Mouse (Mus musculus) lung, embryonic 16.5 days (tissue): Measurements from ENCODE around the gene Brpf1. TPM values are rescaled to one million over a fixed set of nuclear protein-coding genes. Genes with fewer than 3 reads are reported as not detected.

Experiments
- ATAC-seq: fragments of 200-750 bp; cut with Nextera tagmentation; 2 replicates; pipeline ENCODE4 v1.8.0; 2017; ENCODE audit warnings: low read depth, mild to moderate bottlenecking, moderate library complexity
- H3K27ac ChIP-seq: fragments of 300-500 bp; sonication (generic); 2 replicates; pipeline ENCODE4 v1.5.1; 2014; ENCODE audit warnings: mild to moderate bottlenecking, control low read depth, low read length
- H3K27me3 ChIP-seq: fragments of 300-500 bp; sonication (generic); 2 replicates; pipeline ENCODE4 v1.6.1; 2014; ENCODE audit warnings: low read depth, low read length, mixed read lengths; ENCODE audit not compliant: control insufficient read depth, insufficient read depth
- H3K36me3 ChIP-seq: fragments of 300-500 bp; sonication (generic); 2 replicates; pipeline ENCODE4 v1.6.1; 2014; ENCODE audit warnings: low read length; ENCODE audit not compliant: control insufficient read depth, insufficient read depth
- H3K4me1 ChIP-seq: fragments of 300-500 bp; sonication (generic); replicated peaks from 2 replicates; pipeline ENCODE4 v1.6.1; 2014; ENCODE audit warnings: low read length, mixed read lengths; ENCODE audit not compliant: control insufficient read depth, insufficient read depth
- H3K4me2 ChIP-seq: fragments of 300-500 bp; sonication (generic); 2 replicates; pipeline ENCODE4 v1.6.1; 2014; ENCODE audit warnings: low read depth, low read length, control low read depth
- H3K4me3 ChIP-seq: fragments of 300-500 bp; sonication (generic); 2 replicates; pipeline ENCODE4 v1.5.1; 2014; ENCODE audit warnings: mild to moderate bottlenecking, low read length, control low read depth
- H3K9ac ChIP-seq: fragments of 300-500 bp; sonication (generic); 2 replicates; pipeline ENCODE4 v1.6.1; 2014; ENCODE audit warnings: low read length, control low read depth
- H3K9me3 ChIP-seq: fragments of 300-500 bp; sonication (generic); 2 replicates; pipeline ENCODE4 v1.6.1; 2016; ENCODE audit warnings: low read length; ENCODE audit not compliant: control insufficient read depth
- WGBS: fragments of 180-500 bp; shearing (Covaris S2); extraction: QIAGEN DNeasy Blood & Tissue Kit; methylation state at CpG from one replicate; pipeline ENCODE4 v1.1.7; 2014; 5-methylcytosine and 5-hydroxymethylcytosine counted together
- polyA plus RNA-seq: library from polyadenylated mRNA; unstranded; fragments of >200 nt; fragmentation: Nextera tagmentation; extraction: Ambion mirVana; gene quantifications from 2 replicates; pipeline ENCODE4 v1.2.1, GENCODE M21; 2015

Brpf1 gene
- polyA plus RNA-seq, 1 experiment from 2014 or later, result 19.1 TPM

DNA sequence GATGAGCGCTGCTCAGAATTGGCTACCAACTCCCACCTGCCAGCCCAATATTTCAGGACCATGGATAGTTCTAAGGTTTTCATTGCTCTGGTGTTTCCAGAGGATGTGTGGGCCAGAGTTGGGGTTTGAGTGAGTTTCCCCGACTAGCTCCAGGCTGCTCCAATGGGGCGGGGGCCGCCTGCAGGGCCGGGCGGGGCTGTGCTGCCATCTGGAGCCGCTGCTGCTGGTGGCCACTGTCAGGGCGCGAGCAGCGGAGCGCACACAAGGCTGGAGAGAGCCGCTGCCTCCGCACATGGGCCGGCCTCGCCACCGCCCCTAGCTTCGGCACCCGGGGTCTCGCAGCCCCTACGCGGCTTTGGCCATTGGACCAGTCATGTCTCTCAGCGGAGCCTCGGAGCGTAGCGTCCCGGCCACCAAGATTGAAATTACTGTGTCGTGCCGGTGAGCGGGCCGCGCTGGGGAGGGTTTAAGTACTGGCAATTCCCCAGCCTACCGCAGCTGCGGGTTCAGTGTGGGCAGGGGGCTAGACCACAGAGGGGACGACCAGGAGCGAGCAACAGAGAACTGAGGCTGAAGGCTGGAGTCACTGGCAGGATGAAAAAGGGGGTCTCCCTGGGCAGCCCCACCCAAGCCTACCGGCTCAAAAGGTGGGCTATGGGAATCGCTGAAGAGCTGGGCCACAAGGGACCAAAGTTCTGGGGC is 24.7 kb upstream of the Brpf1 start, which contains the start of gene Cpne9:
Cpne9 (plus strand) TSS at position 207 of the 702 bp plus-strand sequence.
- H3K27ac ChIP-seq, result no peak within 1 kb of the TSS
- peaks cover 29% of the 10 kb centered on the region for H3K27me3 ChIP-seq
- peak within 1 kb of the TSS; percentile 17 for H3K4me3 ChIP-seq
- H3K4me1 ChIP-seq, result peaks cover 5% of the 10 kb centered on the region; the same call in 1 of the 2 replicates
- H3K36me3 ChIP-seq, result peaks cover 3% of the 10 kb centered on the region; the same call in 1 of the 2 replicates
- peak within 1 kb of the TSS; percentile 38 for H3K4me2 ChIP-seq
- 3% methylated on average over 36 of the region's 37 CpGs for whole genome bisulfite sequencing
- ATAC-seq, result peak; percentile 66; the same call in 1 of the 2 replicates
- H3K9me3 ChIP-seq, result no peaks in the 10 kb centered on the region
- no peak within 1 kb of the TSS for H3K9ac ChIP-seq

DNA sequence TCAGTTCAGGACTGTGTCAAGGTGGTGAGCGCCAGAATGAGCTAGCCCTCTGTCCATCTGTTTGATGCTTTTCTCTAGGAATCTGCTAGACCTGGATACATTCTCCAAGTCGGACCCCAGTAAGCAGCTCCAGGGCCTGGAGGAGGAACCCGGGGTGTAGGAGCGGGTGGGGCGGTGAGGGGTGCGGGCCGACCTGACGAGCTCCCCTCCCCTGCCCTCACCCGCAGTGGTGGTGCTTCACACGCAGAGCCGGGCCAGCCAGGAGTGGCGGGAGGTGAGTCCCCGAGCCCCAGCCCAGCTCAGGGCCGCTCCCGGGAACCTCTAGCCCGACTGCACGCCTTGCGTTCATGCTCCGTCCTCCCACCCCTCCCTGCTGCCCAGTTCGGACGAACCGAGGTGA is 24.0 kb upstream of the Brpf1 start:
- Histone ChIP-seq H3K27ac (no peak overlapping the region), H3K9ac (no peak overlapping the region), H3K4me3 (peak overlapping the region; percentile 17), H3K9me3 (no peaks in the 10 kb centered on the region), H3K27me3 (peaks cover 29% of the 10 kb centered on the region), H3K4me2 (peak overlapping the region; percentile 38), H3K4me1 (peaks cover 5% of the 10 kb centered on the region; the same call in 1 of the 2 replicates), H3K36me3 (no peaks in the 10 kb centered on the region)
- ATAC-seq, result no peak
- 2% methylated on average over 22 of the region's 22 CpGs for WGBS

DNA sequence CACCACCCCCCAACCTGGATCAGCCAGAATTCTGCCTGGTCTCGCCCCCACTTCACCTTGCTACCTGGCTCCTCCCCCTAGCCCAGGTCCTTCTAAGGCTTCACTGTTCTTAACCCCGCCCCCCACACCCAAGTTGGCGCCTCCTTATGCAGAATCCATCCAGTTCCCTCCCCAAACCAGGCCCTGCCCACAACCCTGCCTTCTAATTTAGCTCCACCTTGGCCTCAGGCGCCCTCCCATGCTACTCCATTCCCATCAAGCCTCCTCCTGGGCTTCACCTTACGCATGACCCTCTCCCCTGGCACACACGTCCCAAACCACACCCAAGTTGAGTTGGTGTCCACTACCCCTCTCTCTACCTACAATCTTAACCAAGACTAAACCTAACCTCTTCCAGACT is 23.4 kb upstream of the Brpf1 start:
- Histone ChIP-seq H3K4me3 (peak overlapping the region; percentile 17), H3K9ac (no peak overlapping the region), H3K27ac (no peak overlapping the region), H3K4me2 (peak overlapping the region; percentile 38), H3K36me3 (no peaks in the 10 kb centered on the region), H3K27me3 (peaks cover 29% of the 10 kb centered on the region), H3K9me3 (no peaks in the 10 kb centered on the region), H3K4me1 (peaks cover 5% of the 10 kb centered on the region; the same call in 1 of the 2 replicates)
- WGBS, result 10% methylated on average over 4 of the region's 6 CpGs
- peak; percentile 34; the same call in 1 of the 2 replicates for ATAC-seq

DNA sequence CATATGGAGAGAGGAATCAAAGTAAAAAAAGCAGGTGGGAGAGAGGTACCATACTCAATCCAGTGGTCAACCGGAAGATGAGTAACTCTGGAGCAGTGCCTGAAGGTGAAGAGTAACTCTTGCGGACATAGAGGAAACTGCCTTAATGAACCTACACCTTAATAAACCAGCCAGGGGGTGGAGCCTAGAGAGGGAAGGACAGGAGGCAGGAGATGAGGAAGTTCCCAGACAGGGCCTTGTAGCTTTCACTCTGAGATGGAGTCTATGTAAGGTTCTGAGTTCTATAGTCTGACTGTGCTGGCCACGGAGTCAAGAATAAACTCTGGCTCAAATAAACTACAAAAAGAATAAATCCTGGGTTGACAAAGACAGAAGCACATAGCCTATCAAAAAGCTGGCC is 22.0 kb upstream of the Brpf1 start:
- H3K27ac ChIP-seq, result no peak overlapping the region
- H3K4me2 ChIP-seq, result no peak overlapping the region
- WGBS, result 66% methylated on average over 3 of the region's 3 CpGs
- H3K9ac ChIP-seq, result no peak overlapping the region
- H3K27me3 ChIP-seq, result peaks cover 29% of the 10 kb centered on the region
- no peaks in the 10 kb centered on the region for H3K9me3 ChIP-seq
- H3K36me3 ChIP-seq, result no peaks in the 10 kb centered on the region
- no peak overlapping the region for H3K4me3 ChIP-seq
- ATAC-seq, result no peak
- peaks cover 5% of the 10 kb centered on the region; the same call in 1 of the 2 replicates for H3K4me1 ChIP-seq

DNA sequence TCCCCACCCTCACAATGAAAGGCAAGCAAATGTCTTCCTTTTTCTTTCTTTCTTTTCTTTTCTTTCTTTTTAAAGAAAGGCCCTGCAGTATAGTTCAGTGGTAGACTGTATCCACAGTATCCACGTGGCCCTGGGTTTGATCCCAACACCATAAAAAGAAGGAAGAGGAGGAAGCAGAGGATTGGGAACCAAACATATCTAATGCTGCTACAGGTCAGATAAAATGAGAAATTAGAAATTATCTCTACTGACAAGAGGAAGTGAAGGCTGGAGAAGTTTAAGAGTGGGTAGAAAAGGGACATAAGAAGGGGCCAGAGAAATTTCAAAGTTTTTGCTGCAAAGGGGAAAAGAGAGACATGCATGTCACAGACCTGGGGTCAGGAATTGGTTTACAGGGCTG is 20.6 kb upstream of the Brpf1 start:
- ATAC-seq, result no peak
- WGBS, result 48% methylated on average over 1 of the region's 1 CpGs
- H3K9me3 ChIP-seq, result no peaks in the 10 kb centered on the region

DNA sequence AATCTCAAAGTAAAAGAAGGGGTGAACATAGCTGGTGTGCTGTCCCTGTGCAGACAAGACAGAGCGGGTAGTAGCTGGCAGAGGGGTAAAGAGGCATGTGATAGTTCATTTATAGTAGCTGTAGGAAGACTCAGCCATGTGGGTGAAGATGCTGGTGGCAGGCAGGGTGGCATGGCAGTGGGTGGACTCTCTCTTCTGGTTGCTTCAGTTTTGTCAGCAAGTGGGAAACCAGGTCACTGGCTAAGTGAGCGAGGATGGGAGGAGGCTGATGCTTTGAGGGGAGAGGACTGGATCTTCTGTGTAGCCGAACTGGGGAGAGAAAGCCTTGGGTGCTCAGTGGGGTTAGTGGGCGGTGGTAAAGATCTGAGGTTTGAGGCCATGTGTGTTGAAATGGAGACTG is 19.7 kb upstream of the Brpf1 start:
- Histone ChIP-seq H3K27ac (no peak overlapping the region), H3K36me3 (no peaks in the 10 kb centered on the region), H3K4me1 (peaks cover 2% of the 10 kb centered on the region; the same call in 1 of the 2 replicates), H3K4me2 (no peak overlapping the region), H3K9me3 (no peaks in the 10 kb centered on the region), H3K9ac (no peak overlapping the region), H3K27me3 (peaks cover 21% of the 10 kb centered on the region), H3K4me3 (no peak overlapping the region)
- WGBS, result 64% methylated on average over 4 of the region's 4 CpGs
- no peak for ATAC-seq

More for the DNA sequence above, 20.6 kb upstream of the Brpf1 start:
- Histone ChIP-seq H3K4me3 (no peak overlapping the region), H3K4me2 (no peak overlapping the region), H3K27ac (no peak overlapping the region), H3K9ac (no peak overlapping the region), H3K36me3 (no peaks in the 10 kb centered on the region), H3K4me1 (peaks cover 5% of the 10 kb centered on the region; the same call in 1 of the 2 replicates), H3K27me3 (peaks cover 29% of the 10 kb centered on the region)

DNA sequence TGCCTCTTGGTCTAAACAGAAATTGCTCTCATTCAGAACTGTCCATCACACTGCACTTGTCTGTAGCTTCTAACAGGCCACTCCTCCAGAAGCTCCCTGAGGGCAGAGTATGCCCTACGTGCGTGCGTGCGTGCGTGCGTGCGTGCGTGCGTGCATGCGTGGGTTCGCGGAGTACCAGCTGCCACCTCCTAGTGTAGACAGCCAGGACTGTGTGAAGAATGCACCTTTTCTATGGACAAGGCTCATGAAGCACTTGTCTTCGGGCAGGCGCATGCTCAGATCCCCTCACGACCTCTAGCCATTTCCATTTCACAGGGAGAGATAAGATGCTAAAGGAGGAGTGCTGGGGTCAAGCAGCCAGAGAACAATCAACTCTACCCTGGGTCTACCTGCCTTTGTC is 17.6 kb upstream of the Brpf1 start:
- no peak for ATAC-seq
- H3K9me3 ChIP-seq, result no peaks in the 10 kb centered on the region
- no peak overlapping the region for H3K9ac ChIP-seq
- 87% methylated on average over 15 of the region's 15 CpGs for WGBS
- H3K4me3 ChIP-seq, result no peak overlapping the region
- no peak overlapping the region for H3K27ac ChIP-seq
- H3K27me3 ChIP-seq, result peaks cover under 1% of the 10 kb centered on the region
- no peak overlapping the region for H3K4me2 ChIP-seq
- no peaks in the 10 kb centered on the region for H3K36me3 ChIP-seq
- no peaks in the 10 kb centered on the region for H3K4me1 ChIP-seq

DNA sequence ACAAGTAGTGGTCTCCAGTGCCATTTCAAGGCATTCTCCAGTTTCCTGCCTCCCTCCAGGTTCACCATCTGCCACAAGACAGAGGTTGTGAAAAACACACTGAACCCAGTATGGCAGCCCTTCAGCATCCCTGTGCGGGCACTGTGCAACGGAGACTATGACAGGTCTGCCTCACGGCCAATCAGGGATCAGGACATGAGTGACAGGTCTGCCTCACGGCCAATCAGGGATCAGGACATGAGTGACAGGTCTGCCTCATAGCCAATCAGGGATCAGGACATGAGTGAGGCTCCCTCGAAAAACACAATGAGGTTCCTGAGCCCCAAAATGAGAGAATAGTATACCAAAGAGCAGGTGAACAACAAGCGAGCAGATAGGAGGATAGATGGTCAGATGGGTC is 16.6 kb upstream of the Brpf1 start:
- 65% methylated on average over 6 of the region's 6 CpGs for WGBS
- no peaks in the 10 kb centered on the region for H3K27me3 ChIP-seq
- no peak overlapping the region for H3K4me2 ChIP-seq
- H3K36me3 ChIP-seq, result no peaks in the 10 kb centered on the region
- ATAC-seq, result no peak
- H3K4me3 ChIP-seq, result no peak overlapping the region
- H3K9me3 ChIP-seq, result no peaks in the 10 kb centered on the region
- no peak overlapping the region for H3K27ac ChIP-seq
- H3K9ac ChIP-seq, result no peak overlapping the region
- no peaks in the 10 kb centered on the region for H3K4me1 ChIP-seq

DNA sequence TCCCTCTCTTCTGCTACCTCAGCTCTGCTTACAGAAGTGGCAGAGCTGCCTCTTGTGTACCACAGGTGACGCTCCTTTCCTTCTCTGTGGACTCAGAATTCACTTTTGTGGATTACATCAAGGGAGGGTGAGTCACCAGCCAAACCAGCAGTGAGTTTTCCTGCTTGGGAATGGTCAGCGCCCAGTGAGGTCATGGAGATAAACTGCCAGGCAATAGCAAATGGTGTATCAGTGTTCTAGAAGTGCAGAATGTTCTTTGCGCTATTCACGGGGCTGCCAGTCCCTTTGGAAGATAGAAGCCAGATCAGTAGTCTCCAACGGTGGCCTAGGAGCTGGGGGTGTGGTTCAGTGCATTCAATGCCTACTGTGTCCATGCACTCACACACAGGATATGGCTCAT is 14.0 kb upstream of the Brpf1 start:
- H3K36me3 ChIP-seq, result no peaks in the 10 kb centered on the region
- WGBS, result 67% methylated on average over 5 of the region's 5 CpGs

More for the DNA sequence above, 14.0 kb upstream of the Brpf1 start:
- no peaks in the 10 kb centered on the region for H3K27me3 ChIP-seq
- no peak overlapping the region for H3K27ac ChIP-seq
- H3K4me2 ChIP-seq, result no peak overlapping the region
- H3K4me3 ChIP-seq, result no peak overlapping the region
- H3K9me3 ChIP-seq, result no peaks in the 10 kb centered on the region
- no peak overlapping the region for H3K9ac ChIP-seq
- no peak for ATAC-seq
- no peaks in the 10 kb centered on the region for H3K4me1 ChIP-seq
